Mouse (Mus musculus): ENCODE results near the gene Rnf114. TPM values are rescaled to one million over a fixed set of nuclear protein-coding genes. Genes with fewer than 3 reads are reported as not detected.

Gene Rnf114
- total RNA-seq, 1 experiment from 2014 or later: 74.1 TPM

DNA sequence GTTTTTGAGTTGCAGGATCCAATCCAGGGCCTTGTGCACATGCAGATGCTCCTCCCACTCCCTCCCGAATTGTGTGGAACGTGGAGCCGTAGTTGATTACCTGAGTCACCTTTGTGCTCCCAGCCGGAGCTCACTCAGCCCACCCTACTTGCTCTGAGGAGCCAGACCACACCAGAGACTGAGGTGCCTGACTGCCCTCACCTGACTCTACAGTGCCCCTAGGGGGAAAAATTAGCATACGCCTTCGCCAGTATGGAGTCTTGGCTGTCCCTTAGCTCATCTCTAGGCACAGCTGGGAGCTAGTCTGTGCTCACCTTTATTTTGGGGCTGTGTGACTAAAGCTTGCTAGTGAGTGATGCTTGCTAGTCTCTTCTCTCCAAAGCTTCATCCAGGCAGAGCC, 24.0 kb upstream of the Rnf114 start:
- no peak for ATAC-seq (replicated peaks; ENCODE audit: insufficient number of reproducible peaks, low FRiP score, low TSS enrichment, poor library complexity, severe bottlenecking)

- no peak for ATAC-seq (replicated peaks; ENCODE audit: insufficient number of reproducible peaks, low FRiP score, low TSS enrichment, poor library complexity, severe bottlenecking)
Observed at GRCm38 (mm10) chr2:167470611-167471010, 21.8 kb upstream of the Rnf114 start.

- ATAC-seq (replicated peaks; ENCODE audit: insufficient number of reproducible peaks, low FRiP score, low TSS enrichment, poor library complexity, severe bottlenecking): no peak
Observed at GRCm38 (mm10) chr2:167471585-167471984, 20.9 kb upstream of the Rnf114 start.

DNA sequence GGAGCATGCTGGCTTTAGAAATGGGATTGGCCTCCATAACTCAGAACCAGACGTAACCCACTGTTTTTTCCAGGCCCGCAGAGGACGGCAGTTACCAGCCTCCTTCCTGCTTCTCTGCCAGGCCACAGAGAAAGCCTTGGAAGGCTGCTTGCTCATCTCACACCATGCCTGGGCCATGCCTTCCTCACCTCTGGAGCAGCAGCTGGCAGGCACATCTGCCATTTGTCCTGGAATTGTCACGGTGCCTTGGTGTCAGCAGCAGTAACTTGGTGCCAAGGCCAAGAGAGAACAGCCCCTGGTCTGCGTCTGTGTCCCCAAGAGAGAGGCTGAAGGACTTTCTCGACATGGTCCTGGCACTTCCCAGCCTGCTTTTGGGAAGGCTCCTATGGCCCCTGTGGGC, 18.2 kb upstream of the Rnf114 start:
- ATAC-seq (replicated peaks; ENCODE audit: insufficient number of reproducible peaks, low FRiP score, low TSS enrichment, poor library complexity, severe bottlenecking): no peak

- ATAC-seq (replicated peaks; ENCODE audit: insufficient number of reproducible peaks, low FRiP score, low TSS enrichment, poor library complexity, severe bottlenecking): no peak
Observed at GRCm38 (mm10) chr2:167475596-167475995, 16.8 kb upstream of the Rnf114 start.

GRCm38 (mm10) chr2:167476200-167476688, 16.2 kb upstream of the Rnf114 start:
- ATAC-seq (replicated peaks; ENCODE audit: insufficient number of reproducible peaks, low FRiP score, low TSS enrichment, poor library complexity, severe bottlenecking): no peak

- ATAC-seq (replicated peaks; ENCODE audit: insufficient number of reproducible peaks, low FRiP score, low TSS enrichment, poor library complexity, severe bottlenecking): no peak
Observed at GRCm38 (mm10) chr2:167476762-167477161, 15.7 kb upstream of the Rnf114 start.

- no peak for ATAC-seq (replicated peaks; ENCODE audit: insufficient number of reproducible peaks, low FRiP score, low TSS enrichment, poor library complexity, severe bottlenecking)
Observed at GRCm38 (mm10) chr2:167478128-167478527, 14.3 kb upstream of the Rnf114 start.

DNA sequence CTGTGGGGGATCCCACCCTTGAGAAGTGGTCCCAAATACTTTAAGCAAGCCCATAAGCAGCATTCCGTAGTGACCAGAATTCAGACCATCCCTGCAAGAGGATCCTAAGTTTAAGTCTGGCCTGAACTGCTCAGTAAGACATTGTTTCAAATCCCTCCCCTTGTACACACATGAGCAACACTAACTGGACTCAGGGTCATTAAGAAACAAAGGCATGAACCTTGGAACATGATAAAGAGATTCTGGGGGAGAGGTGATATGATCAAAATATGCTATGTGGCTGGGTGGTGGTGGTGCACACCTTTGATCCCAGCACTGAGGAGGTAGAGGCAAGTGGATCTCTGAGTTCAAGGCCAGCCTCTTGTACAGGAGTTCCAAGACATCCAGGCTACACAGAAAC, 12.9 kb upstream of the Rnf114 start:
- no peak for ATAC-seq (replicated peaks; ENCODE audit: insufficient number of reproducible peaks, low FRiP score, low TSS enrichment, poor library complexity, severe bottlenecking)

DNA sequence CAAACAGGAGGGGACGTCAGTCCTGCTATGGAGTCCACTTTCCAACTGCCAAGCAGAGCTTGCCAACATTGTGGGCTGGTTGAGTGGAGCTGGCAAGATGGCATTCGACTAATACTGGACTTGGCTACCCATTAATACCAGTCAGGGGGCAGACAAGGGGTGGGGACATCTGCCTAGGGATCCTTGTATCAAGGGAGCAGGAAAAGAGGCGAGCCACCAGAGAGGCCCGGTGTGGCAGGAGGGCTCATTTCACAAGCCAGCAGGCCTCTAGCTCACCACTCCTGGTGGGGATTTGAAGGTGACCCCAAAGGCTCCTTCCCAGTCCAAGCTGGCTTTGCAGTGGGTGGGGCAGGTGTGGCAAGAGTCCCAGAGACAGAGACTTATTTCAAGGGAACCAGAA, 9.8 kb upstream of the Rnf114 start:
- ATAC-seq (replicated peaks; ENCODE audit: insufficient number of reproducible peaks, low FRiP score, low TSS enrichment, poor library complexity, severe bottlenecking): no peak

DNA sequence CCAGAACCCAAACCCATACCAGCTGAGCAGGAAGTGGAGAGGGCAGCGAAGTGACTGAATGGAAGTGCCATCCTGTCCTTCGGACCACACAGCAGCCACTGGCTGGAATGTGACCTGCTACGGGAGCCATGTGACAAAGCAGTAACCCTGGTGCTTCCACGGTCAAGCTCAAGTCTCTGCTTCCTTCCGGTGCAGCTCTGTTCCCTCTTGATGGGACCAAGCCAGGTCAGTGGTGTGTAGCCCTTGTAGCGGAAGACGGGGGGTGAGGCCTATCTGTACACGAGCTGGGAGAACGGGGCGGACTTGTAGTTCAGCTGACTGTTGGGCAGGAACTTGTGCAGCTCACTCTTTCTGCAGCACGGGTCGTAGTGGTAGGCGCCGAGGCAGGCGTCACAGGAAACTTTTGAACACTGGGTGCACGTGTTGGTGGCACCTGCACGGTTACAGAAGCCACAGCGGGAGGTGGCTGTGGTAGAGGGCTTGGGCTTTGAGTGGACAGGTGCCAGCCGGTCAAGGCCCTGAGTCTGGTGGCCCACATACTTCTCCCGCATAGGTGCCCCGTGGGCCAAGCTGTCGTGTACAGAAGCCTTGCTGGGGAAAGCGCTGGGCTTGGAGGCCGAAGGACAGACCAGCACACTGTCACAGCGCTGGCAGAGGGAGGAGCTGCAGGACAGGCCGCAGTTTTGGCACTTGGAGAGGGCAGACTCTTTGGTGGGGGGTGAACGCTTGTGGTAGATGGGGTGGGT, 9.2 kb upstream of the Rnf114 start:
- ATAC-seq (replicated peaks; ENCODE audit: insufficient number of reproducible peaks, low FRiP score, low TSS enrichment, poor library complexity, severe bottlenecking): no peak

GRCm38 (mm10) chr2:167483827-167484410, 8.5 kb upstream of the Rnf114 start:
- ATAC-seq (replicated peaks; ENCODE audit: insufficient number of reproducible peaks, low FRiP score, low TSS enrichment, poor library complexity, severe bottlenecking): no peak

- ATAC-seq (replicated peaks; ENCODE audit: insufficient number of reproducible peaks, low FRiP score, low TSS enrichment, poor library complexity, severe bottlenecking): no peak
Observed at GRCm38 (mm10) chr2:167484932-167485331, 7.5 kb upstream of the Rnf114 start.

GRCm38 (mm10) chr2:167485501-167486377, 6.7 kb upstream of the Rnf114 start:
- no peak for ATAC-seq (replicated peaks; ENCODE audit: insufficient number of reproducible peaks, low FRiP score, low TSS enrichment, poor library complexity, severe bottlenecking)

DNA sequence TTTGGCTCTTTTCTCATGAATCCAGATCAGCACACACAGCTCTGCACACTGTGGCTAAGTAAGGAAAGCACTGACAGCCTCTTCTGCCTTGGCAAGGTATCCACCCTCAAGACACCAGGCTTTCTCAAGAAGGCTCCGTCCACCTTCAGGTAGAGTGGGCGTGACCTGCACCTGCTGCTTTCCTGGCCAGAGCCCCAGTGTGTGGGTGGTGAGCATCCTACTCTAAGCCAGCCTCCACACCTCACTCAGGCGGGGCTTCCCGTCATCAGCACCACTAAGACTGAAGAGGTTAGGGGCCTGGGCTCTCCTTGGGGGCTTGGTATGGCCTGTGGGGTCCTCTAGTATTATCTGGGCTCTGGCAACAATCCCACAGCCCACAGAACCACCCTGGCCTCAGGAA, 5.9 kb upstream of the Rnf114 start:
- ATAC-seq (replicated peaks; ENCODE audit: insufficient number of reproducible peaks, low FRiP score, low TSS enrichment, poor library complexity, severe bottlenecking): no peak

DNA sequence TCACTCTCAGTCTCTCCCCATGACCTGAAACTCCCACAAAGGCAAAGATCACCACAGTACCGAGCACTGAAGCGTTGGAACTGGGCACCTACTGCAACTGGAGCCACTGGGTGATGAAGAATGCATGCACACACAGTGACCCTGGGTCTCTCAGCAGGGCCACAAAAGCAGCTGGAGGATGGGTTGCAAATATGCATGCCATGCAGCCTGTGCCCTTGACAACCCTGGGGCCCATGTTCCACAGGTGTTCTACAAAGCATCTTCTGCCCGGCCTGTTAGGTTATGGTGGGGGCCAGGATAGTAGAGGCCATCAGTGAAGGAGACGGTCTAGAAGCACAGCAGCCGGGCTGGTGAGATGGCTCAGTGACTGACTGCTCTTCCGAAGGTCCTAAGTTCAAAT, 4.9 kb upstream of the Rnf114 start:
- no peak for ATAC-seq (replicated peaks; ENCODE audit: insufficient number of reproducible peaks, low FRiP score, low TSS enrichment, poor library complexity, severe bottlenecking)

GRCm38 (mm10) chr2:167487994-167488393, 4.5 kb upstream of the Rnf114 start:
- no peak for ATAC-seq (replicated peaks; ENCODE audit: insufficient number of reproducible peaks, low FRiP score, low TSS enrichment, poor library complexity, severe bottlenecking)

GRCm38 (mm10) chr2:167490813-167491525, 1.5 kb upstream of the Rnf114 start:
- ATAC-seq (replicated peaks; ENCODE audit: insufficient number of reproducible peaks, low FRiP score, low TSS enrichment, poor library complexity, severe bottlenecking): no peak

Data from monocyte, adult 5-6 weeks (primary cell).